Mouse (Mus musculus) liver, embryonic 15.5 days (tissue): ENCODE data around the gene Fnip1. TPM values are rescaled to one million over a fixed set of nuclear protein-coding genes. Genes with fewer than 3 reads are reported as not detected.
"Not testable (repeated sequence)": the region's sequence is repeated elsewhere in the genome, so short reads cannot be mapped to it uniquely, and the experiment has no call there.

Experiments used
- ATAC-seq: fragments of 200-750 bp; cut with Nextera tagmentation; 2 replicates; pipeline ENCODE4 v1.8.0; 2017; ENCODE audit warnings: moderate number of reproducible peaks, mild to moderate bottlenecking, moderate library complexity; ENCODE audit not compliant: insufficient read depth
- H3K27ac ChIP-seq: fragments of 300-500 bp; sonication (generic); replicated peaks from 2 replicates; pipeline ENCODE4 v1.5.1; 2015; ENCODE audit warnings: mild to moderate bottlenecking, inconsistent platforms
- H3K27me3 ChIP-seq: fragments of 300-500 bp; sonication (generic); 2 replicates; pipeline ENCODE4 v1.6.1; 2015; ENCODE audit warnings: mild to moderate bottlenecking, inconsistent platforms
- H3K36me3 ChIP-seq: fragments of 300-500 bp; sonication (generic); replicated peaks from 2 replicates; pipeline ENCODE4 v1.6.1; 2015; ENCODE audit warnings: moderate library complexity, mild to moderate bottlenecking, inconsistent platforms
- H3K4me1 ChIP-seq: fragments of 300-500 bp; sonication (generic); replicated peaks from 2 replicates; pipeline ENCODE4 v1.6.1; 2015; ENCODE audit warnings: inconsistent platforms
- H3K4me2 ChIP-seq: fragments of 300-500 bp; sonication (generic); 2 replicates; pipeline ENCODE4 v1.6.1; 2015; ENCODE audit warnings: moderate library complexity, mild to moderate bottlenecking, inconsistent platforms
- H3K4me3 ChIP-seq: fragments of 300-500 bp; sonication (generic); replicated peaks from 2 replicates; pipeline ENCODE4 v1.5.1; 2015; ENCODE audit warnings: mild to moderate bottlenecking, inconsistent platforms
- H3K9ac ChIP-seq: fragments of 300-500 bp; sonication (generic); 2 replicates; pipeline ENCODE4 v1.6.1; 2015; ENCODE audit warnings: moderate library complexity, mild to moderate bottlenecking, inconsistent platforms
- H3K9me3 ChIP-seq: fragments of 300-500 bp; sonication (generic); replicated peaks from 2 replicates; pipeline ENCODE4 v1.6.1; 2016; ENCODE audit warnings: inconsistent platforms
- WGBS: fragments of 180-500 bp; shearing (Covaris S2); methylation state at CpG from one replicate; pipeline ENCODE4 v1.1.7; 2015; ENCODE audit warnings: mixed read lengths; ENCODE audit not compliant: insufficient replicate concordance; 5-methylcytosine and 5-hydroxymethylcytosine counted together
- polyA plus RNA-seq: library from polyadenylated mRNA; unstranded; fragments of >200 nt; fragmentation: Nextera tagmentation; extraction: Ambion mirVana; gene quantifications from 2 replicates; pipeline ENCODE4 v1.2.1, GENCODE M21; 2015

Gene Fnip1
- polyA plus RNA-seq = 4.2 and 4.4 TPM in 2 replicates

GRCm38 (mm10) chr11:54437823-54438337 is at the start of gene Fnip1:
Gene Fnip1, plus strand, starts transcription at chr11:54438199.
- under 1% methylated on average over 47 of the region's 47 CpGs for WGBS
- H3K9me3 ChIP-seq = no peaks in the 10 kb centered on the region
- ATAC-seq = peak; percentile 93
- peak within 1 kb of the TSS; percentile 99 for H3K4me3 ChIP-seq
- H3K27ac ChIP-seq = peak within 1 kb of the TSS; percentile 89
- H3K4me2 ChIP-seq = peak within 1 kb of the TSS; percentile 76
- H3K4me1 ChIP-seq = peaks cover 21% of the 10 kb centered on the region
- no peaks in the 10 kb centered on the region for H3K36me3 ChIP-seq
- H3K9ac ChIP-seq = peak within 1 kb of the TSS; percentile 96
- H3K27me3 ChIP-seq = no peaks in the 10 kb centered on the region; the same call in 1 of the 2 replicates

GRCm38 (mm10) chr11:54390386-54390785 is 47.6 kb upstream of the Fnip1 start:
- no peak overlapping the region for H3K27ac ChIP-seq
- H3K9ac ChIP-seq = no peak overlapping the region
- no peak overlapping the region for H3K4me2 ChIP-seq
- H3K36me3 ChIP-seq = no peaks in the 10 kb centered on the region
- H3K27me3 ChIP-seq = no peaks in the 10 kb centered on the region
- no peak overlapping the region for H3K4me3 ChIP-seq
- no peak for ATAC-seq
- H3K9me3 ChIP-seq = no peaks in the 10 kb centered on the region
- H3K4me1 ChIP-seq = no peaks in the 10 kb centered on the region
- WGBS = 22% methylated on average over 8 of the region's 8 CpGs

- H3K4me3 ChIP-seq = no peak overlapping the region
- ATAC-seq = no peak
Measured at GRCm38 (mm10) chr11:54391326-54391725, 46.7 kb upstream of the Fnip1 start.

GRCm38 (mm10) chr11:54396686-54397085 is 41.3 kb upstream of the Fnip1 start:
- ATAC-seq = no peak

More at GRCm38 (mm10) chr11:54391326-54391725, 46.7 kb upstream of the Fnip1 start:
- Histone ChIP-seq H3K9ac (no peak overlapping the region), H3K4me2 (no peak overlapping the region), H3K27me3 (no peaks in the 10 kb centered on the region), H3K36me3 (no peaks in the 10 kb centered on the region), H3K9me3 (no peaks in the 10 kb centered on the region), H3K4me1 (no peaks in the 10 kb centered on the region), H3K27ac (no peak overlapping the region)
- WGBS = 62% methylated on average over 4 of the region's 4 CpGs

GRCm38 (mm10) chr11:54398058-54398457 is 39.9 kb upstream of the Fnip1 start:
- no peaks in the 10 kb centered on the region for H3K36me3 ChIP-seq
- ATAC-seq = no peak
- no peaks in the 10 kb centered on the region for H3K27me3 ChIP-seq
- H3K4me3 ChIP-seq = no peak overlapping the region
- H3K4me1 ChIP-seq = no peaks in the 10 kb centered on the region
- no peaks in the 10 kb centered on the region for H3K9me3 ChIP-seq
- 23% methylated on average over 4 of the region's 4 CpGs for WGBS
- no peak overlapping the region for H3K4me2 ChIP-seq
- H3K9ac ChIP-seq = no peak overlapping the region
- no peak overlapping the region for H3K27ac ChIP-seq

More at GRCm38 (mm10) chr11:54396686-54397085, 41.3 kb upstream of the Fnip1 start:
- 17% methylated on average over 1 of the region's 1 CpGs for WGBS
- Histone ChIP-seq H3K4me2 (no peak overlapping the region), H3K9me3 (no peaks in the 10 kb centered on the region), H3K36me3 (no peaks in the 10 kb centered on the region), H3K9ac (no peak overlapping the region), H3K27me3 (no peaks in the 10 kb centered on the region), H3K27ac (no peak overlapping the region), H3K4me1 (no peaks in the 10 kb centered on the region), H3K4me3 (no peak overlapping the region)

- H3K27ac ChIP-seq, H3K9me3 ChIP-seq, H3K9ac ChIP-seq, H3K4me3 ChIP-seq, H3K36me3 ChIP-seq, ATAC-seq, H3K4me2 ChIP-seq, H3K27me3 ChIP-seq, H3K4me1 ChIP-seq: not testable (repeated sequence)
- WGBS = 82% methylated on average over 20 of the region's 20 CpGs
Measured at GRCm38 (mm10) chr11:54400803-54401202, 37.2 kb upstream of the Fnip1 start.

- Histone ChIP-seq H3K9me3 (no peaks in the 10 kb centered on the region), H3K9ac (no peak overlapping the region), H3K36me3 (no peaks in the 10 kb centered on the region), H3K4me2 (no peak overlapping the region), H3K4me1 (no peaks in the 10 kb centered on the region), H3K4me3 (no peak overlapping the region), H3K27me3 (no peaks in the 10 kb centered on the region), H3K27ac (no peak overlapping the region)
- 37% methylated on average over 4 of the region's 4 CpGs for WGBS
- ATAC-seq = no peak
Measured at GRCm38 (mm10) chr11:54404885-54405284, 33.1 kb upstream of the Fnip1 start.

- no peak for ATAC-seq
- H3K4me3 ChIP-seq = no peak overlapping the region
- no peak overlapping the region for H3K27ac ChIP-seq
- H3K4me2 ChIP-seq = no peak overlapping the region
- no peaks in the 10 kb centered on the region for H3K27me3 ChIP-seq
- no peaks in the 10 kb centered on the region for H3K9me3 ChIP-seq
- no peaks in the 10 kb centered on the region for H3K4me1 ChIP-seq
- WGBS = 43% methylated on average over 4 of the region's 4 CpGs
- H3K36me3 ChIP-seq = no peaks in the 10 kb centered on the region
- no peak overlapping the region for H3K9ac ChIP-seq
Measured at GRCm38 (mm10) chr11:54406930-54407546, 31.0 kb upstream of the Fnip1 start.

- no peak overlapping the region for H3K4me2 ChIP-seq
- H3K4me1 ChIP-seq = peaks cover 8% of the 10 kb centered on the region; the same call in 1 of the 2 replicates
- no peaks in the 10 kb centered on the region for H3K27me3 ChIP-seq
- no peak overlapping the region for H3K27ac ChIP-seq
- H3K4me3 ChIP-seq = no peak overlapping the region
- no peaks in the 10 kb centered on the region for H3K36me3 ChIP-seq
- no peak for ATAC-seq
- no peaks in the 10 kb centered on the region for H3K9me3 ChIP-seq
- no peak overlapping the region for H3K9ac ChIP-seq
Measured at GRCm38 (mm10) chr11:54410612-54411011, 27.4 kb upstream of the Fnip1 start.

- H3K27ac ChIP-seq = no peak overlapping the region
- 10% methylated on average over 6 of the region's 6 CpGs for WGBS
- H3K4me2 ChIP-seq = peak overlapping the region; percentile 34; the same call in 1 of the 2 replicates
- no peaks in the 10 kb centered on the region for H3K36me3 ChIP-seq
- peaks cover 8% of the 10 kb centered on the region; the same call in 1 of the 2 replicates for H3K4me1 ChIP-seq
- no peaks in the 10 kb centered on the region for H3K9me3 ChIP-seq
- H3K4me3 ChIP-seq = no peak overlapping the region
- ATAC-seq = no peak
- no peak overlapping the region for H3K9ac ChIP-seq
- no peaks in the 10 kb centered on the region for H3K27me3 ChIP-seq
Measured at GRCm38 (mm10) chr11:54413017-54413416, 25.0 kb upstream of the Fnip1 start.

GRCm38 (mm10) chr11:54423007-54423406 is 15.0 kb upstream of the Fnip1 start:
- no peaks in the 10 kb centered on the region for H3K4me1 ChIP-seq
- no peaks in the 10 kb centered on the region for H3K9me3 ChIP-seq
- H3K27me3 ChIP-seq = peaks cover 6% of the 10 kb centered on the region; the same call in 1 of the 2 replicates
- H3K27ac ChIP-seq = no peak overlapping the region
- H3K36me3 ChIP-seq = no peaks in the 10 kb centered on the region
- ATAC-seq = no peak
- 67% methylated on average over 4 of the region's 4 CpGs for WGBS
- H3K4me3 ChIP-seq = no peak overlapping the region
- no peak overlapping the region for H3K4me2 ChIP-seq
- no peak overlapping the region for H3K9ac ChIP-seq
